Mouse (Mus musculus) cerebellum, adult 2 months (tissue): ENCODE measurements around the gene H2-T3.
"Not testable (repeated sequence)": the region's sequence is repeated elsewhere in the genome, so short reads cannot be mapped to it uniquely, and the experiment has no call there.

Experiments used
- CTCF ChIP-seq: fragments of 200-500 bp; IDR thresholded peaks from 2 replicates; pipeline ENCODE4 v1.5.1; 2011; ENCODE audit warnings: low read depth, mild to moderate bottlenecking, control low read depth, low read length, moderate library complexity, borderline replicate concordance; ENCODE audit not compliant: insufficient read depth
- POLR2A ChIP-seq: fragments of 200-500 bp; IDR thresholded peaks from 2 replicates; pipeline ENCODE4 v1.6.1; 2011; ENCODE audit warnings: low read length, control low read depth, borderline replicate concordance; ENCODE audit not compliant: insufficient read depth

DNA sequence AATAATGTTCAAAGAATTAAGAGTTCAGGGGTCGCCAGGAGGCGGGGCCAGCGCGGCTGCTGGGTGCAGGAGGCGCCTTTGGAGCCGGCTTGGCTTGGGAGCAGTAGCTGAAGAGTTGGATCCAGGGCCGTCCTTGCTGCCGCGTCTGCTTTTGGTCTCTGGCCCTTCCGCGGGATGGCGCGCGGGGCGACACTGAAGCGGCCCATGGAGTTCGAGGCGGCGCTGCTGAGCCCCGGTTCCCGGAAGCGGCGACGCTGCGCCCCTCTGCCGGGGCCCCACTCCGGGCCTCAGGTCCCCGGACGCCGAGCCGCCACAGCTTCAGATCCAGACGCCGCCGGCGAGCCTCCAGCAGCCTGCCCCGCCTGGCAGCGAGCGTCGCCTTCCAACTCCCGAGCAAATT is 11.1 kb downstream of the H2-T3 start:
- not testable (repeated sequence) for TF ChIP-seq CTCF, POLR2A
